Mouse (Mus musculus): ENCODE data around the gene Mccc1.

The Mccc1 gene

GRCm38 (mm10) chr3:35922522-35922921 is 78.0 kb downstream of the Mccc1 start:
- DNase-seq (ENCODE audit: low read depth in 2 of 2, low spot score in 2 of 2), result no peak

- DNase-seq (ENCODE audit: low read depth in 2 of 2, low spot score in 2 of 2), result no peak
Measured at GRCm38 (mm10) chr3:35918229-35918628, 82.2 kb downstream of the Mccc1 start.

Measured in CD8-positive naive resting alpha-beta T cell, adult 2 months (primary cell).